ENCODE assay signal across 10 mouse cellular contexts in the genomic region with DNA sequence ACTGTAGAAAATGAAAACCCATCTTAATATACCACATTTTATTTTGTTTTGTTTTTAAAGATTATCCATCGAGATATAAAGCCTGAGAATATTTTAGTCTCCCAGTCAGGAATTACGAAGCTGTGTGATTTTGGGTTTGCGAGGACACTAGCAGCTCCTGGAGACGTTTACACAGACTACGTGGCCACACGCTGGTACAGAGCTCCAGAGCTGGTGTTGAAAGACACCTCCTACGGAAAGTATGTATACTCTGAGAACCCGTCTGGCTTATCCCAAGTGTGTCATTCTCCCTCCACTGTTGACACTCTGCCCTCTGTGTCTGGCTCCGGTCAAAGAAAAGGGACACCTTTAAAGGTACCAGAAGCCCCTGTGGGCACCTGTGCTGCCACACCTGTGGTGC.
"Had no signal": no experiment of that assay in that cellular context is flagged by ENCODE, and none has a peak within 500 bp of the region (broad histone marks: within the 10 kb centered on the region; RNA-seq: fewer than 3 reads in every experiment).

No protein-coding gene starts in this region.

- ATAC-seq: midbrain, embryonic 16.5 days had no signal

- DNase-seq: lung, adult 18-20 months; lung, embryonic 14.5 days; lung, postnatal 10 days; lung, postnatal 4 days; midbrain, embryonic 14.5 days; right cerebral cortex, postnatal 25 days; thymus, adult 18-20 months; thymus, postnatal 14 days; thymus, postnatal 36 days had no signal
